ENCODE assay signal across 11 mouse cellular contexts in genomic region chr8:34610186-34610585, GRCm38 (mm10).
"Had no signal": no experiment of that assay in that cellular context is flagged by ENCODE, and none has a peak within 500 bp of the region (broad histone marks: within the 10 kb centered on the region; RNA-seq: fewer than 3 reads in every experiment).

No protein-coding gene starts in this region.

- DNase-seq: retina, postnatal 1 day; right cerebral cortex, adult 18-20 months; right cerebral cortex, postnatal 14 days; right cerebral cortex, postnatal 25 days; right cerebral cortex, postnatal 4 days; spleen, adult 18-20 months; thymus, adult 18-20 months; thymus, adult 2 months; thymus, postnatal 14 days; thymus, postnatal 25 days; thymus, postnatal 4 days had no signal
